Mouse (Mus musculus) left cerebral cortex, adult 2 months (tissue): ENCODE data around the gene Gm10184. TPM values are rescaled to one million over a fixed set of nuclear protein-coding genes. Genes with fewer than 3 reads are reported as not detected.
"Not testable (repeated sequence)": the region's sequence is repeated elsewhere in the genome, so short reads cannot be mapped to it uniquely, and the experiment has no call there.

Experiments used
- DNase-seq, 2 experiments: peaks; one replicate each; pipeline ENCODE4 v3.0.0; 2021 to 2022; ENCODE audit warnings: low spot score in 2 of 2, mixed read lengths in 1 of 2; ENCODE audit errors: extremely low spot score in 1 of 2
- H3K27ac ChIP-seq: fragments of 200-600 bp; 2 replicates; pipeline ENCODE4 v1.8.1; 2022
- H3K4me3 ChIP-seq: fragments of 200-600 bp; 2 replicates; pipeline ENCODE4 v1.8.1; 2022
- CTCF ChIP-seq: fragments of 200-600 bp; IDR thresholded peaks from 2 replicates; pipeline ENCODE4 v1.8.1; 2022; ENCODE audit warnings: antibody characterized with exemption, mild to moderate bottlenecking, moderate library complexity
- intact Hi-C: fragments of 180-260 bp; cut with DNase I; formaldehyde crosslinking; loops from one replicate; pipeline ENCODE4 v1.15.1; 2025
- long read RNA-seq, 2 experiments: library from polyadenylated mRNA; stranded (forward); transcript quantifications; one replicate each; pipeline ENCODE4 v2.0.0; 2021; ENCODE audit warnings: borderline mapping rate in 2 of 2
- total RNA-seq, 2 experiments: library from RNA; stranded (reverse); gene quantifications; 2 replicates each; pipeline ENCODE4 v1.2.3; 2021

Gene Gm10184
- total RNA-seq, result 1 to 10 TPM; 7.3 to 9.7 TPM
- long read RNA-seq, experiment 1, result 0 reads
- long read RNA-seq, experiment 2, result 0 reads

DNA sequence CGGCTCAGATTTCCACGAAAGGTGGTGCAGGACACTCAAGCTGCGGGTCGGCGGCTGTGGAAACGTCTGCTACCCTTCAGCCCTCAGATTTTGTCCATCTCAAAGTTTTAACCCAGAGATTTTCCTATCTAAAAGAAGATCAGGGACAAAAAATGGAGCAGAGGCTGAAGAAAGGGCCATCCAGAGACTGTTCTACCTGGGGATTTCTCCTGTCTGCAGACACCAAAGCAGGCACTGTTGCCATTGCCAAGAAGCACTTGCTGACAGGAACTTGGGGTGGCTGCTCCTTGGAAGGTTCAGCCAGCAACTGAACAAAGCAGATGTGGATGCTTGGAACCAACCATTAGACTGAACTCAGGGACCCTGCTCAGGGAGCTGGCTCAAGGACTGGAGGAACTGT lies at the start of gene Gm10184:
Gene Gm10184 (minus strand): TSS at position 101 of the 400 bp plus-strand sequence.
- no peak for DNase-seq
- intact Hi-C loops, result no loop called here

DNA sequence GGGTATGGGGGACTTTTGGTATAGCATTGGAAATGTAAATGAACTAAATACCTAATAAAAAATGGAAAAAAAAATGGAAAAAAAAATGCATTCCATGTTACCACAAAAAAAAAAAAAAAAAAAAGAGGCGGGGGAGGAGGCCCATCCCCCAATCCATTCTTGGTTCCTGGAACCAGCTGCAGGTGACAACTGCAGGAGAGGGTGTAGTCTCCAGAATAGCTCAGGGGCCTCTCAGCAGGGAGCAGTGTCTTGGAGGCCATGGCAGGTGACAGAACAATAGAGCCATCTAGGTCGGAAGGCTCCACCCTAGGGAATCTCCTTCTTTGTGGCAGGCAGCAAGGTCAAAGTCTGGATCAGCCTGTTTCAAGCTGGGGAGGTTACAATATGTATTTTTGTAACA lies 23.7 kb upstream of the Gm10184 start:
- Histone ChIP-seq H3K27ac (no peak overlapping the region), H3K4me3 (no peak overlapping the region)
- intact Hi-C loops, result no loop called here
- no peak for TF ChIP-seq CTCF
- no peak for DNase-seq

More for the DNA sequence above, at the start of gene Gm10184:
- Histone ChIP-seq H3K4me3 (no peak within 1 kb of the TSS), H3K27ac (no peak within 1 kb of the TSS)
- TF ChIP-seq CTCF, result no peak

DNA sequence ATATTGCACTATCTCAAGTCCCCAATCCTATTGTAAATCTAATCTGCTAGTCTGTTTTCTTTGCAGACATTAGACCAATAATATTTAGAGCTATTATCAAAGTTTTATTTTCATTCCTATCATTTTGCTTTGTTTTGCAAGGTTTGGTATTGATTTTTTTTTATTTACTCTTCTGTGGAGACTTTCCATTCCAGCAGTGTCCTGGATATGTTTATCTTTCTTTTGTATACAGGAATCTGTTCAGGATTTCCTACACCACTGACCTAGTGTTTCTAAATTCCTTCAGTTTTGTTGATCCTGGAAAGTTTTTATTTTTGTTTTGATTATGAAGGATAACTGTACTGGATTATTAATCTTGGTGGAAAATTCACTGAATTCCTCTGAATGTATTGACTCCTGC lies 2.6 kb downstream of the Gm10184 start:
- intact Hi-C loops, result no loop called here
- Histone ChIP-seq H3K4me3 (no peak overlapping the region), H3K27ac (no peak overlapping the region)
- DNase-seq, result no peak
- TF ChIP-seq CTCF, result no peak

- H3K27ac ChIP-seq, H3K4me3 ChIP-seq, intact Hi-C loops, DNase-seq: not testable (repeated sequence)
Measured at GRCm38 (mm10) chr17:89904701-89905100, 5.5 kb downstream of the Gm10184 start.

- intact Hi-C loops, result no loop called here
- DNase-seq, result no peak
- no peak overlapping the region for H3K4me3 ChIP-seq
- H3K27ac ChIP-seq, result no peak overlapping the region
- no peak for TF ChIP-seq CTCF
Measured at GRCm38 (mm10) chr17:89902767-89903166, 7.5 kb downstream of the Gm10184 start.

- intact Hi-C loops, result no loop called here
- no peak for DNase-seq
- no peak for TF ChIP-seq CTCF
- no peak overlapping the region for H3K4me3 ChIP-seq
- no peak overlapping the region for H3K27ac ChIP-seq
Measured at GRCm38 (mm10) chr17:89900610-89901009, 9.6 kb downstream of the Gm10184 start.

- no peak for TF ChIP-seq CTCF
- intact Hi-C loops, result no loop called here
- no peak for DNase-seq
- no peak overlapping the region for H3K27ac ChIP-seq
- no peak overlapping the region for H3K4me3 ChIP-seq
Measured at GRCm38 (mm10) chr17:89899813-89900212, 10.4 kb downstream of the Gm10184 start.

GRCm38 (mm10) chr17:89864996-89865395 lies 45.3 kb downstream of the Gm10184 start:
- Histone ChIP-seq H3K4me3 (no peak overlapping the region), H3K27ac (no peak overlapping the region; the same call in 1 of the 2 replicates)
- TF ChIP-seq CTCF, result no peak
- DNase-seq, result no peak
- intact Hi-C loops, result no loop called here
